In genomic region chr6:120319129-120319528, GRCm38 (mm10) we compare ENCODE assay signal across 38 mouse cellular contexts. TPM values are rescaled to one million over a fixed set of nuclear protein-coding genes. Genes with fewer than 3 reads are reported as not detected.
"Had no signal": no experiment of that assay in that cellular context is flagged by ENCODE, and none has a peak within 500 bp of the region (broad histone marks: within the 10 kb centered on the region; RNA-seq: fewer than 3 reads in every experiment).

No protein-coding gene starts in this region.

- H3K9me3 ChIP-seq: heart, embryonic 13.5 days; heart, embryonic 15.5 days; hindbrain, embryonic 13.5 days; hindbrain, embryonic 15.5 days; kidney, embryonic 15.5 days; limb, embryonic 13.5 days; limb, embryonic 15.5 days had no signal

- H3K36me3 ChIP-seq: heart, embryonic 15.5 days; hindbrain, embryonic 13.5 days; hindbrain, embryonic 15.5 days; limb, embryonic 13.5 days; limb, embryonic 15.5 days had no signal

- H3K4me1 ChIP-seq: heart, embryonic 13.5 days; heart, embryonic 15.5 days; hindbrain, embryonic 13.5 days; hindbrain, embryonic 15.5 days; kidney, embryonic 15.5 days; limb, embryonic 13.5 days; limb, embryonic 15.5 days had no signal

- H3K4me3 ChIP-seq: heart, adult 2 months; heart, embryonic 13.5 days; heart, embryonic 15.5 days; hindbrain, embryonic 13.5 days; hindbrain, embryonic 15.5 days; kidney, embryonic 15.5 days; left cerebral cortex, adult 2 months; limb, embryonic 13.5 days; limb, embryonic 15.5 days had no signal

- H3K27ac ChIP-seq: heart, adult 2 months; heart, embryonic 13.5 days; heart, embryonic 15.5 days; hindbrain, embryonic 13.5 days; hindbrain, embryonic 15.5 days; hindbrain, postnatal 0 days; kidney, embryonic 15.5 days; kidney, postnatal 0 days; left cerebral cortex, adult 2 months; limb, embryonic 13.5 days; limb, embryonic 15.5 days had no signal

- H3K27me3 ChIP-seq: heart, embryonic 13.5 days; heart, embryonic 15.5 days; hindbrain, embryonic 13.5 days; hindbrain, embryonic 15.5 days; kidney, embryonic 15.5 days; limb, embryonic 13.5 days; limb, embryonic 15.5 days had no signal

- DNase-seq: gastrocnemius, postnatal 14 days; gastrocnemius, postnatal 36 days; heart, adult 11 months; heart, postnatal 14 days; kidney, adult 11 months; kidney, adult 2 months; kidney, adult 9 months; kidney, postnatal 14 days; kidney, postnatal 36 days had no signal

- H3K4me2 ChIP-seq: heart, embryonic 11.5 days; heart, embryonic 13.5 days; heart, embryonic 15.5 days; hindbrain, embryonic 13.5 days; hindbrain, embryonic 15.5 days; kidney, embryonic 15.5 days; limb, embryonic 13.5 days; limb, embryonic 15.5 days had no signal

- H3K9ac ChIP-seq: heart, embryonic 13.5 days; heart, embryonic 15.5 days; hindbrain, embryonic 13.5 days; hindbrain, embryonic 15.5 days; kidney, embryonic 15.5 days; limb, embryonic 13.5 days; limb, embryonic 15.5 days had no signal

- ATAC-seq: forebrain, embryonic 16.5 days; hindbrain, postnatal 0 days had no signal

RNA-seq across cellular contexts. Expression of gene B4galnt3, which starts 24.8 kb away (rescaled TPM):
- total RNA-seq: hematopoietic stem cell, adult 5-6 weeks had no signal
- polyA plus RNA-seq: hindbrain, embryonic 11.5 days had no signal

RNA-seq across cellular contexts. Expression of gene D330020A13Rik, which starts 25.0 kb away (rescaled TPM):
- total RNA-seq: gastrocnemius, adult 18-20 months; gastrocnemius, adult 8-10 months; gastrocnemius, postnatal 36 days; heart, adult 2 months; heart, postnatal 14 days; hematopoietic stem cell, adult 5-6 weeks; layer of hippocampus, adult 18-20 months; layer of hippocampus, adult 8-10 months; layer of hippocampus, postnatal 10 days; layer of hippocampus, postnatal 25 days; left cerebral cortex, adult 2 months; left cerebral cortex, postnatal 14 days; left cerebral cortex, postnatal 36 days; liver, adult 2 months had no signal
- polyA plus RNA-seq: forebrain, embryonic 16.5 days; gonadal fat pad, adult 2 months; heart, adult 2 months; heart, embryonic 13.5 days; heart, postnatal 0 days; hindbrain, embryonic 13.5 days; hindbrain, postnatal 0 days; intestine, embryonic 14.5 days; large intestine, adult 2 months; limb, embryonic 11.5 days; liver, adult 2 months had no signal
